Mouse (Mus musculus) hindbrain, embryonic 16.5 days (tissue): ENCODE results near the gene Grid2ip. TPM values are rescaled to one million over a fixed set of nuclear protein-coding genes. Genes with fewer than 3 reads are reported as not detected.

Source experiments
- ATAC-seq: fragments of 200-750 bp; cut with Nextera tagmentation; 2 replicates; pipeline ENCODE4 v1.8.0; 2017; ENCODE audit warnings: moderate TSS enrichment, moderate library complexity
- H3K27ac ChIP-seq: fragments of 300-500 bp; sonication (generic); 2 replicates; pipeline ENCODE4 v1.5.1; 2014; ENCODE audit warnings: low read depth, mild to moderate bottlenecking, control low read depth, low read length, moderate library complexity
- H3K27me3 ChIP-seq: fragments of 300-500 bp; sonication (generic); replicated peaks from 2 replicates; pipeline ENCODE4 v1.6.1; 2014; ENCODE audit warnings: low read length; ENCODE audit not compliant: control insufficient read depth, insufficient read depth
- H3K36me3 ChIP-seq: fragments of 300-500 bp; sonication (generic); 2 replicates; pipeline ENCODE4 v1.6.1; 2014; ENCODE audit warnings: mild to moderate bottlenecking, low read length, moderate library complexity, mixed read lengths; ENCODE audit not compliant: control insufficient read depth, insufficient read depth
- H3K4me1 ChIP-seq: fragments of 300-500 bp; sonication (generic); 2 replicates; pipeline ENCODE4 v1.6.1; 2014; ENCODE audit warnings: low read depth, low read length; ENCODE audit not compliant: control insufficient read depth, insufficient read depth
- H3K4me2 ChIP-seq: fragments of 300-500 bp; sonication (generic); 2 replicates; pipeline ENCODE4 v1.6.1; 2014; ENCODE audit warnings: mild to moderate bottlenecking, low read length, control low read depth, moderate library complexity
- H3K4me3 ChIP-seq: fragments of 300-500 bp; sonication (generic); 2 replicates; pipeline ENCODE4 v1.5.1; 2014; ENCODE audit warnings: mild to moderate bottlenecking, low read length, control low read depth, moderate library complexity
- H3K9ac ChIP-seq: fragments of 300-500 bp; sonication (generic); 2 replicates; pipeline ENCODE4 v1.6.1; 2014; ENCODE audit warnings: low read depth, mild to moderate bottlenecking, control low read depth, low read length, moderate library complexity
- H3K9me3 ChIP-seq: fragments of 300-500 bp; sonication (generic); 2 replicates; pipeline ENCODE4 v1.6.1; 2014; ENCODE audit warnings: mild to moderate bottlenecking, low read length, moderate library complexity; ENCODE audit not compliant: control insufficient read depth
- WGBS: fragments of 180-500 bp; shearing (Covaris S2); extraction: QIAGEN DNeasy Blood & Tissue Kit; methylation state at CpG from one replicate; pipeline ENCODE4 v1.1.7; 2014; 5-methylcytosine and 5-hydroxymethylcytosine counted together
- polyA plus RNA-seq: library from polyadenylated mRNA; unstranded; fragments of >200 nt; fragmentation: Nextera tagmentation; extraction: Ambion mirVana; gene quantifications from 2 replicates; pipeline ENCODE4 v1.2.1, GENCODE M21; 2015

Gene Grid2ip
- polyA plus RNA-seq: 0.42 and 0.51 TPM in 2 replicates

DNA sequence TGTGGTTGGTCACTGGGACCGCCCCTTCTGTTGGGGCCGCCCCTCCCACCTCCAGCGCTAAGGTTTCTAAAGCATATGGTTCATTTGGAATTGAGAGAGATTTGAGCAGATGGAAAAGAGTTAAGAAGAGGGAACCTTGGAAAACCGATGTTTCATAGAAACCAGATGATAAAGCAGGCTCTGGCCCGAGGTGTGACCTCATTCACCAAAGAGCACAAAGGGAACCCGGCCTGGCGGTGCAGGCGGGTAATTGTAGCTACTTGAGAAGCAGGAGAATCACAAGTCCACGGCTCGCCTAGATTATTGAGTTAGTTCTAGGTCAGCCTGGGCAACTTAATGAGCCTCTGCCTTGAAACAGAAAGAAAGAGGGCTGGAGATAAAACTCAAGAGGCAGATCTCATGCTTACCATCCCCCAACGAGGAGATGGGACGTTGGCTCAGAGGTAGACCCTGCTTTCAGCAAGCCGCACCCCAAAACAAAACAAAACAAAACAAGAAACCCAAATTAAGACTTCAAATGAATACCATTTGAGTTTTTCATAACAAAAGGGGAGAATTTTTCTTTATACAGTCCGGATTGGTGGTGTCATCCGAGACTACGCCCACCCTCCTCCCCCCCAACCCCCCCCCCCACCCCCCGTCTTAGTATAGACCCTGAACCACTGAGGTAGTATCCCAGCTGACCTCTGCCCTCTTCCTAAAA is at the start of gene Grid2ip:
Gene Grid2ip (plus strand): TSS at position 653 of the 703 bp plus-strand sequence.
- H3K27ac ChIP-seq: no peak within 1 kb of the TSS
- 17% methylated on average over 15 of the region's 17 CpGs for WGBS
- no peaks in the 10 kb centered on the region for H3K9me3 ChIP-seq
- 0 out of 2 replicates have a peak, but pooled peaks cover 3% of the 10 kb centered on the region for H3K27me3 ChIP-seq
- ATAC-seq: no peak
- peaks cover 3% of the 10 kb centered on the region; the same call in 1 of the 2 replicates for H3K4me1 ChIP-seq
- no peaks in the 10 kb centered on the region for H3K36me3 ChIP-seq
- H3K9ac ChIP-seq: peak within 1 kb of the TSS; percentile 60
- H3K4me2 ChIP-seq: peak within 1 kb of the TSS; percentile 51
- H3K4me3 ChIP-seq: peak within 1 kb of the TSS; percentile 27

DNA sequence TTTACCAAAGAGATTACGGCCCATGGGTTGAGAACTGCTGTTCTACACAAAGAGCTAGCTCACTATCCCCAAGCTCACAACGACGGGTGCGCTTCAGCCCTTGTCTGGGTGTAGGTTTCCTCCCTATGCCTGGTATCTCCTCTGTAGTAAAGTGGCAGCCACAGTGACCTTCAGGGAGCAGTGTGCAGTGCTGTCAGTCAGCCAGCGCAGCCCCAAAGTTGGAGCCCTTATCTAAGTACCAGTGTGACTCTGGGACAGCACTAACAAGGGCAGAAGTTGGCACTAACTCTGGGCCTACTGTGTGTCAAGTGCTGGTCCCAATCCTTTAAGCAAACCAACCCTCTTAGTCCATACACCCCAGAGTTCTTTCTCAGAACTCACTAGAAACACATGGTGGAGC is 48.3 kb upstream of the Grid2ip start:
- no peak for ATAC-seq
- peaks cover 14% of the 10 kb centered on the region for H3K4me1 ChIP-seq
- H3K4me2 ChIP-seq: no peak overlapping the region
- peaks cover 20% of the 10 kb centered on the region for H3K36me3 ChIP-seq
- no peak overlapping the region for H3K27ac ChIP-seq
- 95% methylated on average over 5 of the region's 5 CpGs for WGBS
- H3K4me3 ChIP-seq: no peak overlapping the region
- no peaks in the 10 kb centered on the region for H3K9me3 ChIP-seq
- H3K27me3 ChIP-seq: no peaks in the 10 kb centered on the region
- no peak overlapping the region for H3K9ac ChIP-seq

DNA sequence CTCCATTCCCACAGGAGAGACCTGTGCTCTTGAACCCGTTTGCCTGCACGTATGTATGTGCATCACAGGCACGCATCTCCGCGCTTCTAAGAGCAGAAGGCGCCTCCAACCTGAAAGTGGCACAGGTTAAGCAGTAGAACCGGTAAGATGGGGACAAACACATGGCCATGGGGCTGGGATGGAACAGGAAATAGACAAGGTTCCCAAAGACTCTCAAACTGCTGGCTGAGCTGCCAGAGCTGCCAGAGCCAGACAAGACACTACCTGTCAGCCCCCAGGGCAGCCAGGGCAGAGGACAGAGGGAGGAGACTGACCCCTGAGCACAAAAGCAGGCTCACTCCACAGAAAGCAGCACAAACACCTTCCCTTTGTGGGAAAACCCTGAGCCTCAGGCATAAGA is 47.2 kb upstream of the Grid2ip start:
- peaks cover 20% of the 10 kb centered on the region for H3K36me3 ChIP-seq
- WGBS: 93% methylated on average over 7 of the region's 7 CpGs
- ATAC-seq: no peak

DNA sequence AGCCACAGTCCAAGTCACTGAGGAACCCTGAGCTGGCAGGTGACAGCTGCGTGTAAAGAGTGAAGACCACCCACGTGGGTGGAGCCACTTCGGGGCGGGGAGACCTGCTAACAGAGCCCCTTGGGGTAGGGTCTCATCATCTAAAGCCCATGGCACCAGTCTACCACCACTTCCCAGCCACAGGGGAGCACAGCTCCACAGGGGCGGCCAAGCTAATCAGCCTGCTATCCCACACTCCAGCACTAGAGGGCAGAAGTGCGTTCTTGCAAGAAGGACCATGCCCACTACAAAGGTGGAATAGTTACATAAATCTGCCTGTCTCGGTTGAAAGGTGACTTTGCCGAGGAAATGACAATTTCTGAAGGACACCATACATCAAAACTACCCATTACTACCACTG is 45.3 kb upstream of the Grid2ip start:
- Histone ChIP-seq H3K9ac (no peak overlapping the region), H3K27ac (no peak overlapping the region), H3K9me3 (no peaks in the 10 kb centered on the region), H3K27me3 (no peaks in the 10 kb centered on the region), H3K4me3 (no peak overlapping the region), H3K4me2 (no peak overlapping the region), H3K4me1 (peaks cover 20% of the 10 kb centered on the region), H3K36me3 (peaks cover 16% of the 10 kb centered on the region)
- WGBS: 61% methylated on average over 8 of the region's 8 CpGs
- no peak for ATAC-seq

More for the DNA sequence above, 47.2 kb upstream of the Grid2ip start:
- no peak overlapping the region for H3K4me3 ChIP-seq
- no peak overlapping the region for H3K4me2 ChIP-seq
- H3K27me3 ChIP-seq: no peaks in the 10 kb centered on the region
- no peaks in the 10 kb centered on the region for H3K9me3 ChIP-seq
- no peak overlapping the region for H3K9ac ChIP-seq
- peaks cover 17% of the 10 kb centered on the region for H3K4me1 ChIP-seq
- H3K27ac ChIP-seq: no peak overlapping the region

DNA sequence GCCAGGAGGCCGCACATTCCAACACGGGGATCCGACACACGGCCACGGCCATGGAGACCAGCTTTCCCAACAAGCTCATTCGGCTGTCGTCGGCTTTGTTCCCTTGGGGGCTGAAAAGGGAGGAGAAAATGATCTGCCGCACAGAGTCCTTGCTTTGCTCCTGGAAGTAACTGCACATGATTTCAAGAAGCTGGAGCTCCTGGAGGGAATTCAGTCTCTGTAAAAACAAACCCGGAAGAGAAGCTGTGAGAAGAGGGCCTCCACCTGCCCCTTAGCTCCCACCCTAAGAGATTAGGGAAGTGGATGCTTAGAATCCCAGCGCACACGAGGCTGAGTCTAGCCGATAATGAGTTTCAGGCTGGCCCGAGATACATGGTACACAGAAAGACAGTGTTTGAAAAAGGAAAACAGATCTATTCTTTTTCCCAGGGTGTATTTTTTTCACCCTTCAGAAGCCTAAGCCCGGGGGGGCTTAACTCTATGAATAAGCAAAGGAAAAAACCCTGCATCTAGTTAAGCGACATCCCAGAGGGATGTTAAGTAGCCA is 42.9 kb upstream of the Grid2ip start:
- peaks cover 20% of the 10 kb centered on the region for H3K4me1 ChIP-seq
- peak overlapping the region; percentile 60 for H3K4me3 ChIP-seq
- H3K4me2 ChIP-seq: peak overlapping the region; percentile 74
- H3K9me3 ChIP-seq: no peaks in the 10 kb centered on the region
- under 1% methylated on average over 16 of the region's 16 CpGs for WGBS
- H3K36me3 ChIP-seq: peaks cover 15% of the 10 kb centered on the region
- peak overlapping the region; percentile 93 for H3K27ac ChIP-seq
- peak overlapping the region; percentile 85 for H3K9ac ChIP-seq
- H3K27me3 ChIP-seq: no peaks in the 10 kb centered on the region
- 0 out of 2 replicates have a peak, but pooled peaks have one; percentile 5 for ATAC-seq

DNA sequence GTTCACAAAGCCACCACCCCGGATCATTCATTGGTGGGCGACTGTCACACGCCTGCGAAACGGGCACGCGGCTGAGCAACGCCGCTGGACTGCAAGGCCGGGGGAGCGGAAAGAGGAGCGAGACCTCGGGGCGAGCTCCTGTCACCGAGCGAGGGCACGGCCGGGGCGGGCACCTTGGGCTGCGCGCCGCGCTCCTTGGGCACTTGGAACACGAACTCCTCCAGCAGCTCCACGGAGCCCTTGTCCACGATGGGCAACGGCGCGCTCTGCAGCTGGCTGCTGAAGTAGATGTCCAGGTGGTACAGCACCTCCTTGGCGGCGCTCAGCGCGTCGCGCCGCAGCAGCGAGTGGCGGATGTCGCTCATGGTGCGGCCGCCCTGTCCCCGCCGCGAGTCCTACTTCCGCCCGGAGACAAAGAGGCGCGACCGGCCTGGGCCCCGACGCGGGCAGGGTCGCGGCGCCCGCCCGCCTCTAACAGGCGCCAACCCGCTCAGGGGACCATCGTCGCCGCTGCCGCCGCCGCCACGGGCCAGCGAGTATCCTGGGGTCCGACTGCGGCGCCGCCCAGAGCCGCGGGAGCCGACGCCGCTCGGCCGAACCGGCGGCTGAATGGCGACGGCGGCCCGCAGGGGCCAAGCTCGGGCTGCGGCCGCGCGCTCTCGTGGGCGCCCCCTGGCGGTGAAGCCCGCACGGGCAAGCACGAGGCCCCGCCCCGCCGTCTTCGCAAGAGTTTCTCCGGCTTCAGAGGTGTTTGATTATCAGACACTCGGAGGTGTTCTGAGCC is 42.2 kb upstream of the Grid2ip start, which contains the start of gene E130309D02Rik:
Gene E130309D02Rik (minus strand): TSS at position 631 of the 784 bp plus-strand sequence.
- WGBS: under 1% methylated on average over 59 of the region's 101 CpGs
- H3K4me1 ChIP-seq: peaks cover 20% of the 10 kb centered on the region
- H3K4me2 ChIP-seq: peak within 1 kb of the TSS; percentile 74
- H3K4me3 ChIP-seq: peak within 1 kb of the TSS; percentile 60
- peaks cover 12% of the 10 kb centered on the region for H3K36me3 ChIP-seq
- no peaks in the 10 kb centered on the region for H3K9me3 ChIP-seq
- peak within 1 kb of the TSS; percentile 93 for H3K27ac ChIP-seq
- peak within 1 kb of the TSS; percentile 85 for H3K9ac ChIP-seq
- H3K27me3 ChIP-seq: no peaks in the 10 kb centered on the region
- peak; percentile 83 for ATAC-seq

DNA sequence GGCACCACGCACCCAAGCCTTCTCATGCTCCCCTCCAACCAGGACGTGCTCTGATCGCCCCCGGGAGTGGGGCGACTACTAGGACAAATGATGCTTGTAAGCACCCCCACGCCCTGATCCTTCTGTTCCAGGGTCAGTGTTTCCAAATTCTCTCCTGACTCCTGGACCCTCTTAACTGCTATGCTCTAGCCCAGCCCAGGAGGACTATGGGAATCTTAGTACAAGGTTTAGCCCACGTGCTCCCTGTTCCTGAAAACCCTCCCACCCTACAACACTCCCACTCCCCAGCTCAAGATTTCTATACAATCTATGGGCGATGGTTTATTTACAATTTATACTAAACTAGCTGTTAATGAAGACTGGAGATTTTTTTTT is 41.6 kb upstream of the Grid2ip start:
- peak overlapping the region; percentile 60 for H3K4me3 ChIP-seq
- peak overlapping the region; percentile 74 for H3K4me2 ChIP-seq
- H3K36me3 ChIP-seq: peaks cover 18% of the 10 kb centered on the region
- H3K9ac ChIP-seq: peak overlapping the region; percentile 48; the same call in 1 of the 2 replicates
- no peak overlapping the region for H3K27ac ChIP-seq
- ATAC-seq: peak; percentile 49
- no peaks in the 10 kb centered on the region for H3K27me3 ChIP-seq
- WGBS: 15% methylated on average over 8 of the region's 8 CpGs
- peaks cover 20% of the 10 kb centered on the region for H3K4me1 ChIP-seq
- no peaks in the 10 kb centered on the region for H3K9me3 ChIP-seq

DNA sequence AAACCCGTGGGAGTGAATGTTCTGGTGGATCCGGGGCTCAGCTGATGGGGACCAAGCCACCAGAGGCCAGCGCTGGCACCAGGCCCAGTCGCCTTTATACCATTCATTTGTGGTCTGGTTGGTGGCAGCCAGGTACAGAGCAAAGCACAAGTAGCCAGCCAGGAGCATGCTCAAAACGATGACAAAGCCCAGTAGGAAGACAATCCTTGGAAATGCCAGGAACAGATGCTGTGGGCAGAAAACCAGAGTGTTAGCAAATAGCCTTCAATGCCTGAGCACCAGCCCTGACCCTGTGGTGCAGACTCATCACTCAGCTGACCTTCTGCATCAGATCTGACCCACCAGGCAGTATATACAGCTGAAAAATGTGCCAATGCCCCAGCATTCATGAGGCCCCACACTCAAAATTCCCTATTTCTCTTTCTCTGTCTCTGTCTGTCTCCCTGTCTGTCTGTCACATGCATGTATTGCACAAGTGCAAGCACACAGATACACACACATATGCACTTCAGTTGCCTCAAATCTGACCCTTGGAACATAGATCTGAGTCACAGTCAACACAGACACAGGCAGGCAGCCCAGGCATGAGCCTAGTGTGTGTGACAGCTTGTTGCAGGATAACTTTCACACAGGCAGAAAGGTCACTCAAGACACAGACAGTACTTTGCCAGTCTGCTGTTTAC is 40.4 kb upstream of the Grid2ip start:
- H3K36me3 ChIP-seq: peaks cover 22% of the 10 kb centered on the region
- peaks cover 20% of the 10 kb centered on the region for H3K4me1 ChIP-seq
- H3K4me3 ChIP-seq: no peak overlapping the region
- no peak overlapping the region for H3K9ac ChIP-seq
- H3K27ac ChIP-seq: no peak overlapping the region
- no peak overlapping the region for H3K4me2 ChIP-seq
- H3K27me3 ChIP-seq: no peaks in the 10 kb centered on the region
- no peak for ATAC-seq
- H3K9me3 ChIP-seq: no peaks in the 10 kb centered on the region
- WGBS: 83% methylated on average over 5 of the region's 5 CpGs
